Mouse (Mus musculus): ENCODE measurements around the gene Olfr775.

Olfr775 gene

DNA sequence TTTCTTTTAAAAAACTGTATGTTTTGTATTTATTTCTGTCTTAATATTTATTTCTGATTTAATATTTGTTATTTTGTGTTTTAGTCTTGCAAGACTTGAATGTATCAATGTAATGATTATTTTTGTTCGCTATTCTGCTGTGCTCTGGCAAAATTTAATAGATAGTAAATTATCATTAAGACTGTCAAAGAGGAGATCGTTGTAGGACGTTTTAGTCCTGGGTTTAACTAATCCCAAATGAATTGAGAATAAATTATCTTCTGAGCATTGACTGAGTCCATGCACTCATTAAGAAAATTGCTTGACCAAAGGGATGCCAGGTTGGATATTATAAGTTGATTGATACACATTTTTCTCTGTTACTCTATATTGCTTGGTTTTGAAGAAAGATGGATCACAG is at the start of gene Olfr775:
Olfr775 (plus strand) TSS at position 301 of the 400 bp plus-strand sequence.
- no peak for DNase-seq (ENCODE audit: low spot score in 2 of 2)

DNA sequence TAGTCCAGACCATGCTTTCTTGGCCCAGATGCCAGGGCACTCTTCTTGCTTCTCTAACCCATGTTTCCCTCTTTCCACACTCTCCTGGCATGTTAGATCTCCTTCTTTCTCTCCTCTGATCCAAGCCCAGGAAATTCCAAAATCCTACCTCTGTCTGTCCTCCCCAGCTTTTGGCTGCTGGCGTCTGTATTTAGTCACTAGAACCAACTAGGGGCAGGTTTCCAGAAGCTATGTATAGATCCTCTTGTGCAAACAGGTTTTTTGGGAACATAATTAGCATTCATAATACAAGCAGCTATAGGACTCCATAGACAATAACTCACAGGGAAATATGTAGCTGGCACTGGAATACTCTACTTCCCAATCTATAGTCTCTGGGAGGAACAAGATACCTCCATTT is 17.5 kb upstream of the Olfr775 start:
- DNase-seq (ENCODE audit: low spot score in 2 of 2) = no peak

DNA sequence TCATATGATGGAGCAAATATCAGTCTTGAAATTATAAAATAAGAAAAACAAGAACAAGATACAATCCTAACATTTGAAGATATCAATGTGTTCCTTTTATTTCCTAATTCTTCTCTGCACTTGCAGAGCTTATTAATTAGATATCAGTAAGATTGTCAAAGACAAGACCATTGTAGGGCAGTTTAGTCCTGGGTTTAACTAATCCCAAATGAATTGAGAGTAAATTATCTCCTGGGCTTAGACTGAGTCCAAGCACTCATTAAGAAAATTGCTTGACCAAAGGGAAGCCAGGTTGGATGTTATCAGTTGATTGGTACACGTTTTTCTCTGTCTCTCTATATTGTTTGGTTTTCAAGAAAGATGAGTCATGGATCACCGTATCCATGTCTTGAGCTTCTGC is 12.3 kb upstream of the Olfr775 start, which contains the start of gene Olfr774:
Olfr774 (plus strand) TSS at position 301 of the 400 bp plus-strand sequence.
- no peak for DNase-seq (ENCODE audit: low spot score in 2 of 2)

DNA sequence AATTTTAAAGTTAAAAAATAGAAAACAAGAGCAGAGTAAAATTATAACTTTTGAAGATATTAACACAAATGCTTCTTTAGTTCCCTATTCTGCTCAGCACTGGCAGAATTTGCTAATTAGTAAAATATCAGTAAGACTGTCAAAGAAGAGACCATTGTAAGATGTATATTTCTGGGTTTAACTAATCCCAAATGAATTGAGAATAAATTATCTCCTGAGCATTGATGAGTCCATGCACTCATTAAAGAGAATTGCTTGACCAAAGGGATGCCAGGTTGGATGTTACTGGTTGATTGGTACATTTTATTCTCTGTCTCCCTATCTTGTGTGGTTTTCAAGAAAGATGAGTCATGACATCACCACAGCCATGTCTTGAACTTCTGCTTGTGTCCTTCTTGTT is 10.6 kb downstream of the Olfr775 start, which contains the start of gene Olfr776:
Olfr776 (plus strand) TSS at position 301 of the 400 bp plus-strand sequence.
- no peak for DNase-seq (ENCODE audit: low spot score in 2 of 2)

DNA sequence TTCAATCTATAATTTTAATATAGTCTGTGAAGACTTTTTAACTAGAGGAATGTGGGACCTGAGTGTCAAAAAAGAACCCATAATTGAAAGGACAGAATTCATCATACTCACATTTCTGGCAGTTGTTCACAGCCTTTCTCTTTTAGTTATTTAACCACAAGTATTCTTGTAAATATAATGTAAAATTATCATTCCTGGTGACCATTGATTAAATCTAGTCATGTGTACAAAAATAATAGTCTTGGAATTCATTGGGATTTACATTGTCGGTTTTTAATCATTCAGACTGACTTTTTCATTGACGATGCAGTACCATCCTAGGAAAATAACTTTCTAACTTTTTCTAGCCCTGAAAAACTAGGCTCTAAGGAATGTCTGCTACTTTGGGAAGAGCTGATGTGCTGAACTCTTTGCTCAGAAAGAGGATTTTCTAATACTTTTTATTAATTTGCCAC is 22.9 kb downstream of the Olfr775 start, which contains the start of gene Olfr777:
Olfr777 (minus strand) TSS at position 405 of the 455 bp plus-strand sequence.
- DNase-seq (ENCODE audit: low spot score in 2 of 2) = no peak
